Mouse (Mus musculus): ENCODE measurements around the gene Gls2. TPM values are rescaled to one million over a fixed set of nuclear protein-coding genes. Genes with fewer than 3 reads are reported as not detected.

Gene Gls2
- total RNA-seq, 2 experiments from 2014 or later: 0.25 to 1.4 TPM

GRCm38 (mm10) chr10:128231697-128232419 is 37.6 kb downstream of the Gls2 start, which contains the start of gene Timeless:
Gene Timeless (plus strand): TSS chr10:128232065.
- DNase-seq: peak; percentile 90 to 95

GRCm38 (mm10) chr10:128232420-128232985 is 38.2 kb downstream of the Gls2 start:
- DNase-seq: peak; percentile 79 to 82

GRCm38 (mm10) chr10:128236321-128236720 is 42.1 kb downstream of the Gls2 start:
- DNase-seq: no peak

- DNase-seq: peak; percentile 57 to 78
Measured at GRCm38 (mm10) chr10:128237807-128238480, 43.7 kb downstream of the Gls2 start.

GRCm38 (mm10) chr10:128239140-128239539 is 44.9 kb downstream of the Gls2 start:
- DNase-seq: no peak

- DNase-seq: no peak
Measured at GRCm38 (mm10) chr10:128240131-128240530, 45.9 kb downstream of the Gls2 start.

- DNase-seq: peak; percentile 30 to 56
Measured at GRCm38 (mm10) chr10:128243252-128243651, 49.0 kb downstream of the Gls2 start.

- peak in 1 of 2 experiments; percentile 22 for DNase-seq
Measured at GRCm38 (mm10) chr10:128244121-128244520, 49.9 kb downstream of the Gls2 start.

GRCm38 (mm10) chr10:128247020-128247732 is 52.9 kb downstream of the Gls2 start:
- peak; percentile 79 to 92 for DNase-seq

- DNase-seq: no peak
Measured at GRCm38 (mm10) chr10:128250565-128250964, 56.3 kb downstream of the Gls2 start.

- DNase-seq: no peak
Measured at GRCm38 (mm10) chr10:128253677-128254255, 59.5 kb downstream of the Gls2 start, which contains the start of gene Apon. Gene Apon (plus strand): TSS chr10:128254096.

GRCm38 (mm10) chr10:128255925-128256324 is 61.7 kb downstream of the Gls2 start:
- no peak for DNase-seq

- DNase-seq: no peak
Measured at GRCm38 (mm10) chr10:128256328-128256727, 62.1 kb downstream of the Gls2 start.

GRCm38 (mm10) chr10:128258953-128259352 is 64.7 kb downstream of the Gls2 start:
- DNase-seq: peak in 1 of 2 experiments; percentile 56

Other genes with a start within 250 kb of the Gls2 start
- gene Hsd17b6, start 186.8 kb upstream of the Gls2 start, total RNA-seq (2021): not detected
- 1 to 10 TPM; 1.5 to 2.2 TPM for gene Prim1, start 179.3 kb upstream of the Gls2 start, total RNA-seq (2021)
- gene Naca, start 158.9 kb upstream of the Gls2 start, total RNA-seq (2021): 100 to 1,000 TPM; 462 to 532 TPM
- 100 to 1,000 TPM; 104 to 110 TPM for gene Ptges3, start 135.5 kb upstream of the Gls2 start, total RNA-seq (2021)
- 1,000 to 10,000 TPM; 8,639 to 9,190 TPM for gene Atp5b, start 111.2 kb upstream of the Gls2 start, total RNA-seq (2021)
- gene Baz2a, start 102.9 kb upstream of the Gls2 start, total RNA-seq (2021): 10 to 100 TPM; 19.0 to 20.3 TPM
- gene Rbms2, start 14.2 kb upstream of the Gls2 start, total RNA-seq (2021): 100 to 1,000 TPM in 1 of 2 experiments, 10 to 100 TPM in 1; 78.1 to 100 TPM
- 10 to 100 TPM; 37.9 to 45.9 TPM for gene Spryd4, start 17.4 kb downstream of the Gls2 start, total RNA-seq (2021)
- gene Mip, start 31.4 kb downstream of the Gls2 start, total RNA-seq (2021): not detected
- gene Timeless, start 37.6 kb downstream of the Gls2 start, total RNA-seq (2021): 1 to 10 TPM; 6.0 to 7.3 TPM
- not detected for gene Apon, start 59.6 kb downstream of the Gls2 start, total RNA-seq (2021)
- gene Apof, start 74.2 kb downstream of the Gls2 start, total RNA-seq (2021): not detected
- 10 to 100 TPM in 1 of 2 experiments, 1 to 10 TPM in 1; 8.3 to 11.3 TPM for gene Stat2, start 76.1 kb downstream of the Gls2 start, total RNA-seq (2021)
- gene Il23a, start 104.3 kb downstream of the Gls2 start, total RNA-seq (2021): not detected
- gene Pan2, start 108.9 kb downstream of the Gls2 start, total RNA-seq (2021): 1 to 10 TPM; 4.5 to 6.0 TPM
- 10 to 100 TPM; 62.2 to 66.6 TPM for gene Cnpy2, start 128.0 kb downstream of the Gls2 start, total RNA-seq (2021)
- gene Cs, start 143.3 kb downstream of the Gls2 start, total RNA-seq (2021): 1,000 to 10,000 TPM; 1,006 to 1,090 TPM
- 100 to 1,000 TPM; 365 to 392 TPM for gene Coq10a, start 174.5 kb downstream of the Gls2 start, total RNA-seq (2021)
- 10 to 100 TPM; 38.1 to 40.3 TPM for gene Ankrd52, start 182.7 kb downstream of the Gls2 start, total RNA-seq (2021)
- not detected for gene Slc39a5, start 206.8 kb downstream of the Gls2 start, total RNA-seq (2021)
- 10 to 100 TPM; 41.0 to 42.8 TPM for gene Nabp2, start 217.0 kb downstream of the Gls2 start, total RNA-seq (2021)
- 10 to 100 TPM; 16.6 to 17.2 TPM for gene Rnf41, start 217.2 kb downstream of the Gls2 start, total RNA-seq (2021)

Measured in heart, adult 18-20 months (tissue).